Mouse (Mus musculus) retina, adult 2 months (tissue): ENCODE measurements around the gene Invs.
A peak's percentile ranks its signal among the peaks of the same experiment; 100 is the strongest.

ENCODE experiments used
- DNase-seq: peaks from one replicate; pipeline ENCODE4 v3.0.0-alpha.2; 2012; ENCODE audit warnings: low read depth, low spot score

The Invs gene

DNA sequence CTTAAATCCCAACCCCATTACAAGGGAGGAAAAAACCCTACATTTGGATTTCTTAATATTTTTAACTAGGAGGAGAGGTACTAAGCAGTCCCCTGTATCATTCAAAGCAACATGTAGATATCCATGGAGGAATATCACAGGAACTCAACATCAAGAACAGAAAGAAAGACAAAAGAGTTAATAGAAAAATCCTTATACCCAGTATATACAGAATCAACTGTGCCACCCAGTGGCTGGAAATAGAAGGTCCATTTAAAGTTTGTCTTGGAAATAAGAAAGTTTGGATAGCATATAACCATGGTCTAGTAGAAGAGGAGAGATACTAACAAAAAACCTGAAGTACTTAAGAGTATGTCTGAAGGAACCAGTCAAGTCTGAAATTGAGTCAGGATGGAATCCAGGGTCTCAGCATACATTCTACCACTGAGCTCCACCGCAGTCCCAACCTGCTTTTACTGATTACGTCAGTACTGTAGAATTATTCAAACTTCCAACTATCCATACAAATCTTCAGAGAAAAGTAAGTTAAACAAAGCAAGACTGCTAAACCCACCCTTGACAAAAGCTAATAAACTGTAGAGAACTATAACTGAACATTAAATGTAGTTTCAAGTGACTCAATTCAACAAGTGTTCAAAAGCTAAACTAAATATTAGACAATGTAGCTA is 174.7 kb downstream of the Invs start:
- DNase-seq: no peak

DNA sequence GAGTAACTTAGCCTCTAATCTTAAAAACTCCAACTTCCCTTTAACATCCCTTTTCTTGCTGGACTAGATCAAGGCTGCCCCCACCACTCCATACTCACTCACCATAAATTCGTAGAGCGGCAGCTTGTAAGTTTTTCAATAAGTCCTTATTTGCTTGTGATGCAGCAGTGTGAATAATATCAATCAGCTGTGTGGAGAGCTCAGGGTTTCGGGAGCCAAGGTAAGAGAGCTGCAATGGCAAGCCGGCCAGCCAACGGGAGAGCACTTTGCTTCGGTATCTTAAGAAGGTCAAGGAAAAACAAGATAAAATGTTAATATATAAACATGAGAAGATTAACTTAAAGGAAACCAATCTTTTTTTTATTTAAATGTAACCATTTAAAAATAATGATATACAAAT is 178.9 kb downstream of the Invs start:
- DNase-seq: no peak

DNA sequence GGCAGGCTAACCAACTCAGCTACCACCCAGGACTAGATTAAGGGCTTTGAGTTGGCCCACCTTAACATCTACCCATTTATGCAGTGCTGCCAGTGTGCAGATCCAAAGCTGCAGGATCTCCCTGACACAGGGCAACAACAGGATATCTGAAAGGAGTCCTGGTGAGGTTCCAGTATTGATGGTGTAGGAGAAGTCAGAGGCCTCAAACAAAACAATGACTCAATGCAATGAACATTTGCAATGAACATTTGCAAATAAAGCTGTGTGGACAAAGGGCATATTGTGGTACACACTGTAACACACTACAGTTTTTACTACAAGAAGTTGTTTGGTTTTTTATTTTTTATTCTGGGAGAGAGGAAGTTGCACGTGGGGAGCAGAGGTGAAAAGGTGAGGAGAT is 181.5 kb downstream of the Invs start:
- no peak for DNase-seq

DNA sequence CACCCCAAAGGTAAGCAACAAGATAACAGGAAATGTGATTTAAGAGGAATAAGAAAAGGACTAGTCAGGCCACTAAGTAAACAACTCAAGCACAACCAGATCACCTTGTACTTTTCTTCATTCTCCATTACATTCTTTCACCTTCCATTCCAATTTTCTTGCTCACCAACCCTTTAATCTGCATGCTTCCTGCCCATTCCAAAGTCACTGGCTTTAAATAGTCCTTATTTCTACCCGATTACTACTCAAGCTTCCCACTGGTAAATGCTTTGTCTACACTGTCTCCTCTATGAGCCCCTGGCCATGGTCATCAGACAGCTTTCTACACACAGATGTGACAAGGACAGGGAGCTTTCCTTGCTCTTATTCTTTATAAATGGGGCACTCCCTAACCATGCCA is 191.4 kb downstream of the Invs start:
- no peak for DNase-seq

DNA sequence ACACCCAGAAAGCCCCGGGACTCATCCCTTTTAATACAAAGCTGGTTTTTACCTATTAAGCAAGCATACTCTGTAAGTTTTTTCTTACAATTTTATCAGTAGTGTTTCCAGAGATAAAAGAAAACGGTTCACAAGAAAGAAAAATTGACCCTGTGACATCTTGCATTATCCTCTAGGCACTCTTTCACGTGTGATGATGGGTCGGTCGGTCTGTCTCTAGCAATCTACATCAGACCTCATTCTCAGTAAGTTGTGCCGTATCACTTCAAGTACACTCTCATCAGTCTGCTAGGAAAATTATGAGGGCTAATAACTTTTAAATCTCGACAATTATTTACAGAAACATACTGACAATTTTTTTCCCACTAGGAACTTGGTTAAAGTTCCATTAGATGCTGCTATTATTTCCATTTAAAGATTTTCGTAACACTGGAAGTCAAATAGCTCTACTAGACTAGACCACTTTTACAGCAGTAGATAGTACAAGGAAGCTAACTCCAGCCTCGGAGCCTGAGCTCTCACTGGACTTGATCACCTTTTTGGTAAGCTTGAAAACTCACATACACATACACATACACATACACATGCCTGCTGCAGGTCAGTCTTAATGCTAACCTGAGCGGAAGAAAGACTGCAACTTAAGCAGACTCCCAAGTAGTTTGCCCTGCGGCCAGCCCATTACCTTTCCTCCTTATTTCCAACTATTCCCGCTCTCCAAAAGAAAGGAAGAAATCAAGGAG is 192.7 kb downstream of the Invs start:
- DNase-seq: no peak

DNA sequence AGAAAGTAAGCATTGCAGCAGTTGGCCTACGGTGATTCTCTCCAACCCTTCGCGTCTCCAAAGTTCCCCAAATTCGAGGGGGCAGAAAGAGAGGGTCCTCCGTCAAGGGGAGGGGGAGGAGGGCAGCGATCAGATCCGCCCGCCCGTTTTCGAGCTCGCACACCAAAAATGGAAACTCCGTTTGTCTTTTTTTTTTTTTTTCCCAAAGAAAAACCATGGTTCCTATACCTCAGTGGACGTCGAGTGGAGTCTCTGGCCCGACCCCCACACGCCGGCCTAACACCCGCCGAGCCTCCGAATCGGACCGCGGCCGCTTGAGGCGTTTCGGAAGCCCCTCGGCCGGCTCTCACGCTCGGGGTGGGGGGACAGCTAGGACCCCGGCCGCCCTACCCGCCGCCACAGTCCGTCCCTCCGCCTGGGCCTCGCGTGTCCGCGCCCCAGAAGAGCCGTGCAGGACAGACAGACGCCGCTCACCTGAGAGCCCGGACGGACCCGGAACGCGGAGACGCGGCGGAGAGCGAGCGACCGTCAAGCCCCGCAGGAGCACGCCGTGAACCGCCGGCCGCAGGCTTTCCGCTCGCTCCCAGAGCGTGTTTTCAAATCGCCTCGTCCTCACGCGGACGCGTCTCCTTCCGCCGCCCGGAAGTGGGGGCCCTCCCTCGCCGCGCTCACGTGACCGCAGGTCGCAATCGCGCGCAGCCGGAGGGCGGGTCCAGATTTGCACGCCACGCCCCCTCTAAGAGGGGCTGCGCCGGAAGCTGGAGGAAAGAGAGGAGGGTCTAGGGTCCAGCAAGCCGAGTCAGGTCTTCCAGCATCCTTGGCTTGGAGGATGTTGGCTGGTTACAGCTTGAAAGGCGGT is 193.5 kb downstream of the Invs start, which contains the start of gene Tex10:
Gene Tex10 (minus strand): TSS at position 668 of the 859 bp plus-strand sequence.
- DNase-seq: peak; percentile 72

DNA sequence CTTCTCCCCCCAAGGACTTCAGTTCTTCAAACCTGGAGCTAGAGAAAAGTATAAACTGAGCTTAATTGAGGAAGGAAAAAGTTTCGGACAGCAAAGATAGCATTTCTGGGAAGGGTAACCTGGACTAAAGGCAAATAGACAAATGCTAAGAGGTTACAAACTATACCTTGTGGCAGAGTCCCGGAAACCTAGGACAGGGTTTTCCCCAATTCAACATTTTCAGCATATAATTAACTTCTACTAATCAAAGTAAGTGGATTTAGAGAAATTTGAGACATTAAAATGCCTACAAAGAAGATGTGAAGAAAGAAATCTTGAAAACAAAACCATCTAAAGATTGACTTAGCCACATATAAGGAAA is 194.1 kb downstream of the Invs start:
- DNase-seq: no peak

DNA sequence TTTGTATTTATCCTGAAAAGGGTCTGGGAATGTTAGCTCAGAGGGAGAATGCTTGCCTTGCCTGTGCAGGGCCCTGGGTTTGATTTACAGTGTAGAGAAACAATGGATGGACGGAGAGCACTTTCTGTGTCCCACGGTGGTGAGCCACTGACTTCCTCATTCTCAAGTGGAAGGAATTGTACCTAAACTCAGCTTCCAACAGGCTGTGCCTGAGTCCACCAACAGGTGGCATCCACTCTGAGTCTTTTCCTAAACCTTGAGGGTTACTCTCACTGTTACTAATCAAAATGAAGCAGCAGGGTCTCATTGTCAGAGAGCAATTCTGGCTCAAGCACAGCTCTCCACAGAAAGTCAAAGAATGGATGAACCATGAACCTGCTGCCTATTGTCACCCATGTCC is 201.7 kb downstream of the Invs start:
- no peak for DNase-seq
